Mouse (Mus musculus) thymus, postnatal 10 days (tissue): Measurements from ENCODE around the gene Rnaseh2a.

Experiments
- DNase-seq, 2 experiments: peaks; one replicate each; pipeline ENCODE4 v3.0.0; 2021; ENCODE audit warnings: low spot score in 2 of 2

Rnaseh2a gene

GRCm38 (mm10) chr8:84984294-84985048 is 14.9 kb upstream of the Rnaseh2a start:
- DNase-seq: no peak

GRCm38 (mm10) chr8:84982499-84983011 is 13.0 kb upstream of the Rnaseh2a start:
- no peak for DNase-seq

GRCm38 (mm10) chr8:84981644-84982498 is 12.3 kb upstream of the Rnaseh2a start:
- no peak for DNase-seq

GRCm38 (mm10) chr8:84980622-84981358 is 11.2 kb upstream of the Rnaseh2a start:
- DNase-seq: no peak

GRCm38 (mm10) chr8:84979599-84980421 is 10.2 kb upstream of the Rnaseh2a start:
- peak; percentile 66 to 69 for DNase-seq

GRCm38 (mm10) chr8:84978248-84978940 is 8.8 kb upstream of the Rnaseh2a start, which contains the start of gene Junb:
Junb (minus strand) TSS chr8:84978718.
- peak; percentile 91 to 92 for DNase-seq

- peak; percentile 75 to 78 for DNase-seq
These were observed 8.1 kb upstream of the Rnaseh2a start for GRCm38 (mm10) chr8:84977435-84978247.

GRCm38 (mm10) chr8:84976763-84977434 is 7.3 kb upstream of the Rnaseh2a start:
- DNase-seq: no peak

- peak; percentile 90 to 92 for DNase-seq
These were observed 6.6 kb upstream of the Rnaseh2a start for GRCm38 (mm10) chr8:84976031-84976762.

GRCm38 (mm10) chr8:84975434-84975833 is 5.9 kb upstream of the Rnaseh2a start:
- DNase-seq: peak; percentile 77 to 84

GRCm38 (mm10) chr8:84974543-84975142 is 5.1 kb upstream of the Rnaseh2a start:
- DNase-seq: no peak

- DNase-seq: peak in 1 of 2 experiments; percentile 57
These were observed 4.4 kb upstream of the Rnaseh2a start for GRCm38 (mm10) chr8:84973803-84974542.

- no peak for DNase-seq
These were observed 3.5 kb upstream of the Rnaseh2a start for GRCm38 (mm10) chr8:84973079-84973478.

- no peak for DNase-seq
These were observed 1.3 kb upstream of the Rnaseh2a start for GRCm38 (mm10) chr8:84970913-84971312.

- DNase-seq: no peak
These were observed 696 bp upstream of the Rnaseh2a start for GRCm38 (mm10) chr8:84970135-84970790.

- DNase-seq: no peak
These were observed 917 bp downstream of the Rnaseh2a start for GRCm38 (mm10) chr8:84968650-84969049.
